Mouse (Mus musculus) left cerebral cortex, adult 11 months (tissue): ENCODE measurements at regions not wholly inside any gene's neighbourhood (a gene's known extent, or its start where the extent isn't known, plus 50 kb on each side); places are given as distances from the start of the nearest gene placed in this dataset.

Experiments used
- DNase-seq: peaks from one replicate; pipeline ENCODE4 v3.0.0; 2022; ENCODE audit warnings: low spot score

DNA sequence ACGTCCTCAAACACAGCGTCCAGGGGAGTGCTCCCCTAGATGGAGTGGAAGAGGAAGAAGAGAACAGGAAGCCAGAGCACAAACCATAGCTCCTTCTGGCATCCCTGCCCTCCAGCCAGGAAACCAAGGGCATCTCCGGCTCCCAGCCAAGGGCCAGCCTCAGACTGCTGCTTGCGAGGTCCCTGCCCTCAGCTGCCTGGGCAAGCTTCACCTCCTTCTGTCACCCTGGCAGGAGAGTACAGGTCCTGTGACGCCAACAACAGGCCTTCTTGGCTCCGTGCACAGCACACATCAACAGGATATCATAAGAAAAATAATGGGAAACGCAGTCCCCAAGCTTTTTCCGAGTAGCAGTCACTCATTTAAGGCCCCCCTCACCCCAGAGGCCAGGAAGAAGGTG, 212.9 kb upstream of the Mocs1 start:
- no peak for DNase-seq

- no peak for DNase-seq
Measured at GRCm38 (mm10) chr17:49219512-49220197, 208.5 kb upstream of the Mocs1 start.

- DNase-seq: no peak
Measured at GRCm38 (mm10) chr17:49223212-49223611, 204.9 kb upstream of the Mocs1 start.

DNA sequence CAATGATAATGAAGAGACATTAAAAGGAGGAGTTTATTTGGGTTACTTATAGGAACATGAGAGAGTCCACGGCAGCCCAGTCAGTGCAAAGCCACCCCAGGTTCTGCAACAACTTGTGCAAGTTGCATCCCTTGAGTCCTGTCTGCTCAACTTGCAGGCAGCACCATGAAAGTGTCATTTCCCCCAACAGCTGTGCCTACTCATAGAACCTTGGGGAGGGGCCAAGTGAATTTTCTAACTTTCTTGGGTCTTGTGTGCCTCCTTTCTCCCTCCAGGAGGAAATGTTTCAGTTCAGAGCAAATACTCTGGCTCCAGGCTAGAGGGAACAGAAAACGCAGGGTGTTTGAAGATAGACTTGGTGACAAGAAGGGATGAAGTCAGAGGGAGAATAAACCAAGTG, 204.5 kb upstream of the Mocs1 start:
- no peak for DNase-seq

- no peak for DNase-seq
Measured at GRCm38 (mm10) chr17:49225255-49226015, 202.7 kb upstream of the Mocs1 start.

DNA sequence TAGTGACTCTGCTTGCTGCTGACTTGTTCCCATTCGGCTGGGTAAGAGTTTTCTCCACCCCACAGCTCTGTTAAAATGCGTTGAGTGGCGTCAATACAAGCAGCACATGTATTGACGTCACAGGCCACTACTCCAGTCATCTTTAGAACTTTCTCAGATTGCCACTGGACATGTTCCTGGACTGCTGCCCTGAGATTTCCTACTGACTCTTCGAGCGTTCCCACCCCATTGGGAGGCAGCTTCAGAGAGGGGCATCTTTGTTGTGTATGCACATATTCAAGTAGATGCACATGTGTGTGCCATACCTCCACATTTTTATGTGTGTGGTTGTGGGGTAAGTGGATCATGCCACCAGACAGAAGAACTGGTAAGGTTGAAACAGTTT, 202.2 kb upstream of the Mocs1 start:
- DNase-seq: no peak

- no peak for DNase-seq
Measured at GRCm38 (mm10) chr17:49231287-49231686, 196.9 kb upstream of the Mocs1 start.

GRCm38 (mm10) chr17:49240097-49240496, 188.1 kb upstream of the Mocs1 start:
- no peak for DNase-seq

GRCm38 (mm10) chr17:49243419-49243818, 184.7 kb upstream of the Mocs1 start:
- no peak for DNase-seq

DNA sequence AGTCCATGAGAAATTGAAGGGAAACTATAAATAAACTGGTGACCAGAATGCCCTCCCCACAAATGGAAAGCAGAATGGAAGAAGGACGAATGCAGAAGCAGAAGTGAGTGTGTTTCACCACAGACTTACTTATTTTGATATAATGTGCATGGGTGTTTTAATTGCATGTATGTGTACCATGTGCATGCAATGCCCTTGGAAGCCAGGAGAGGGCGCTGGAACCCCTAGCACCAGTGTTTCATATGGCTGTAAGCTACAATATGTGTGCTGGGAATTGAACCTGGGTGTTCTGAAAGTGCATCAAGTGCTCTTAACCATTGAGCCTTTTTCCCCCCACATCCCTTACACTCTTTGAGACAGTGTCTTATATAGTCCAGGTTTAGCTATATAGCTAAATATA, 183.1 kb upstream of the Mocs1 start:
- DNase-seq: no peak

DNA sequence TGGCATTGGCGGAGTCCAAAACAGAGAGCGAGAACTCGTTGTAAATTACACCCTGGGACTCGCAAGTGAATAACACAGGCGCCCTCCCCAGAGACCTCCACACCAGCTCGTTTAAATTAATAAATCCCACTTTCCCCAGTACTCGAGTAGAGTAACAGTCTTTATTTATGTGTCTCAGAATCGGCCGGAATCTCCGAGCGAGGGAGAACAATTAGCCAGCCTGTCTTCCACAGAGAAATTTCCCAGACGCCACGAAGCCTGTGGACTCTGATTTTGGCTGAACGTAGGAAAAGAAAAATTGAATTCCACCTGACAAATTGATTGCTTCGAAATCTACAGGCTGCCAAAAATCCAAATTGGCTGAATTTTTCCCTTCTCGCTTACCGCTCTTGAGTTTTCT, 180.9 kb upstream of the Mocs1 start:
- no peak for DNase-seq

- no peak for DNase-seq
Measured at GRCm38 (mm10) chr17:49250726-49251537, 177.2 kb upstream of the Mocs1 start.

DNA sequence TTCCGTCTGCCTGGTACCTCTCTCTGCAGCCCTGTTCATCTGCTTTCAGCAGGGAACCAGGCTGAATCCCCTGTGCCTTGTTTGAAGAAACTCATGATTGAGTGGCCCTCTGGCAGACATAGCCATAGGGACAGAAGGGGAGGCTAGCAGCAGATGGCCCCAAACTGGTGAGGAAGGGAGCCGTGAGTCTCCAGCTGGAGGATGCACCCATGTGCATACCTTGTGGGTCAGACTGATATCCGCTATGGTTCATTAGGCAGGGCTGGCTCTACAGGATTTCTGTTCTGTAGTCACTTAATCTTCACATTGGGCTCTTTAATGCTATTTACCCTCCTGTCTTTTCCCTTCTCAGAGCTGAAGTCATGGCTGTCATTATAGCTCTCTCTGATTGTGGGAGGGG, 175.9 kb upstream of the Mocs1 start:
- DNase-seq: no peak

DNA sequence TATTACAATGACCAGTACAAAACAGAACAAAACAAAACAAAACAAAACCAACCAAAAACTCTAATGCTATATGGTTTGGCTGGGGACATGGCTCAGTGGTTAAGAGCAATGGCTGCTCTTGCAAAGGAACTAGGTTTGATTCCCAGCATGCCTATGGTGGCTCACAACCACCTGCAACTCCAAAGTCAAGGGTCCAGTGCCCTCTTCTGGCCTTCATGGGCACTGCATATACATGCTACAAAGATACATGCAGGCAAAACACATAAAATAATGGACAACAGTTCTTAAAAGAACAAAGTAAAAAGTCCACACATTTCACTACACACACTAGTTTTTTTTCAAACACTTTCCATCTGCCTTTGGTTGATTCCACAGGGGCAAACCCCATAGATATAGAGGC, 169.7 kb upstream of the Mocs1 start:
- no peak for DNase-seq

DNA sequence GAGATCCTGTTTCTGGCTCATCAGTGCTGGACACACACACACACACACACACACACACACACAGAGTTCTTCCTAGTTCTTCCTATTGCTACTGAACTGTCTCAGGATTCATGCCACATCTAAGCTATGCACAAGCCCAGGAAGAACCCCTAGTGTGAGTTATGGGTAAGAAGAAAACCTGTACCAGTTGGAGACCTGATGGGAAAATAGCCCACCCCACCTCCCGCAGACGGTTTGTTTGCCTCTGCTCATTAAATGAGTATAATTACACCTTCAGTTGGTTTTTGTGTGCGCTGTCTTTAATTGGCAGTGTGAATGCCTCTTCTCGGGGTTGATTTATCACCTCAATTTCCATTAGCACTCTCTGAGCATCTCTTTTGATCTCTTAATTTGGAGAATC, 165.8 kb upstream of the Mocs1 start:
- no peak for DNase-seq

DNA sequence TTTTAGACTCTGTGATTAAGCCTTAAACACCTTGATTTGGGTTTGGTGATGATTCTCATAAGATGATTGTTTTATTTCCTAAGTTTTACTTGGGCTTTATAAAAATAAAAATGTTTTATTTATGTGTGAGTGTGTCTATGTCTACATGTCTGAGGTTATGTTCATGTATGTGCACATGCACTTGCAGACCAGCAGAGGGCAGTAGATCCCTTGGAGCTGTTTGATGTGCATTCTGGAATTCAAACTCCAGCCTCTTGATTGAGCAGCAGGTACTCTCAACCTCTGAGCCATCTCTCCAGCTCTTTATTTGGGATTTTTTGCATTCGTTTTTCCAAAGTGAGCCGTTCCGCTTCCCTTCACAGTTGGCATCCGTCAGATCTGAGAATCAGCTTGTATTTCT, 161.8 kb upstream of the Mocs1 start:
- no peak for DNase-seq

GRCm38 (mm10) chr17:49269943-49270342, 158.2 kb upstream of the Mocs1 start:
- no peak for DNase-seq

DNA sequence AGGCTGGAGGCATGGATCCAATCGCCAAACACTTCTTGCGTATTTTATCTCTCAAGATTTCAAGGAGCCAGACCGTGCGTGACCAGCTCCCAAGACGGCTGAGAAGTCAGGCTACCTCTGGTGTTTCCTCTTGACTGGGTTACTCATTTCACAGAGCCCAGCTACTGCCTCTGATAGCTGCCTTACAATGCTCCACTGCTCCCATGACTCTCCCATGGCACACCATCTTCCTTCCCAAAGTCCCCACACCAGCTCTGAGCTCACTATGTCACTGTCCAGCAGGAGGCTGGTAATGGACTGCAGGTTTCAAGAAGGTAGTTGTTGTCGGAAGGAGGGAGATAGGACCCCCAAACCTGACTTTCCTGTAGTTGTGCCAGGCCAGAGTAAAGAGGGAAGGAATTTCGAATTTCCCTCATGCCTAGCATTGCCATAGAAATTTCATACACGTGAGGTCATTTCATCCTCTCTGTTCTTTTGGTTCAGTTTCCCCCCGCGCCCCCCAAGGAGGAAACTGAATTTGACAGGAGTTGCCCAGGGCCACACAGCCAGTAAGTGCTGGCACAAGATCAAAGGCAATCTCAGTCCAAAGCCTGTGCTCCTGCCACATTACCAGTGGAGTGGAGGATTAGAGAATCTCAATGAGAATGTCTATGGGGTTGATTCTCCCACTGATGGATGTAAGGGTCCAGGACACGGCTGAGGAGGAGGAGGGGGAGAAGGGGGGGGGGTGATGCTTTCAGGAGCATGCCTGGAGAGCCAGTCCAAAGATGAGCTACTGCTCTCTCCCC, 155.3 kb upstream of the Mocs1 start:
- DNase-seq: no peak

- DNase-seq: no peak
Measured at GRCm38 (mm10) chr17:49274936-49275335, 153.2 kb upstream of the Mocs1 start.

DNA sequence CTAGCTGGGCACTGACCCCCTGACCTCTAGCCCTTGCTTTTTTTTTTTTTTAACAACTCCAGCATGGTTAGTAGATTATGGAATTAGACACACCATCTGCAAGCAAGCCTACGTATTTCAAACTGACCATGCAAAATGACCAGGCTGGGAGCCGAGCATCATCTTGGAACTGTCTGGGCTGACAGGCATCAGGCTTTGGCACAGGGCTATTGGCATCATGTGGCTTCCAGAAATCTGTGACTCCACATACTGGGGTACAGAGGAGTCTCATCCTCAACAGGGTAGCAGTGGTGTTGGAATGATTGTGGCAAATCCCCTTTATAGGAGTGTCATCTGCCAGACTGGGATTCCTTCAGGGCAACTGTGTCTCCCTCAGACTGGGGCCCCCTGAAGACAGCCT, 152.7 kb upstream of the Mocs1 start:
- DNase-seq: no peak

- DNase-seq: no peak
Measured at GRCm38 (mm10) chr17:49275916-49276315, 152.2 kb upstream of the Mocs1 start.

- DNase-seq: no peak
Measured at GRCm38 (mm10) chr17:49278541-49278940, 149.6 kb upstream of the Mocs1 start.
